Mouse (Mus musculus): ENCODE data around the gene Kcne4.
"Not testable (repeated sequence)": the region's sequence is repeated elsewhere in the genome, so short reads cannot be mapped to it uniquely, and the experiment has no call there.

Kcne4 gene

GRCm38 (mm10) chr1:78816639-78817038 is at the start of gene Kcne4:
Gene Kcne4, plus strand, starts transcription at chr1:78816758.
- DNase-seq, result no peak

DNA sequence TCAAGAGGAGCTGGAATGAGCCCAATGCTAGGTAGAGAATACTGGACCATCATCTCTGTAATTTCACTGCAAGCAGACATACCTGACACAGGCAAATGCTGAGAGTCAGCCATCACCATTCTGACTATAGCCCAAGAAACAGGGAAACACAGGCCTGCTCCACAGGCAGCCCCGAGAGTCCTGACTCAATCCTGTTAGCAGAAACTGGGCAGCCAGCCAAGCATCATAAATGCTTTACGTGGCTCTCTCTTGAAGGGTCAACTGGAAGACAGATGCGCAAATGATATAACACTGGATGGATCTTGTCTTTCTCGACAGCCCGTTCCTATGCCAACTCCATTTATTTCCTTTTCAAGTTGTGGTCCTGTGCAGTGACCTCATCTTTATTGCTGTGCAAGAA is 34.7 kb upstream of the Kcne4 start:
- DNase-seq, result peak in 1 of 2 experiments; percentile 17

- not testable (repeated sequence) for DNase-seq
Observed at GRCm38 (mm10) chr1:78784936-78785335, 31.6 kb upstream of the Kcne4 start.

GRCm38 (mm10) chr1:78789744-78790143 is 26.8 kb upstream of the Kcne4 start:
- peak in 1 of 2 experiments; percentile 48 for DNase-seq

DNA sequence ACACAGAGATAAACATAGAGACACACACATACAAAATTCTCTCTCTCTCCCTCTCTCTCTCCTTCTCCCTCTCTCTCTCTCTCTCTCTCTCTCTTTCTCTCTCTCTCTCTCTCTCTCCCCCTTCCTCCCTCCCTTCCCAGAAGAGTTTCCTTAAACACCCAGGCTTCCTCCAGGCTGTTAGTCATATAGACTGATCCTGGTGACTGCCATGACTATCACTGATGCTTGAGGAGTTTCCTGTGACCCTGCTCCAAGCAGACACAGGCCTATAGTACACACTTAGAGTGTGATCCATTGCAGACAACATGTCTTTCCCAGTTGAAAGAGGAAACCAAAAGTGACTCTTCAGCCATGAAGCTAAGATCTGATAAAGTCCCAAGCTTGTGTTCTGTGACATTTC is 9.1 kb upstream of the Kcne4 start:
- DNase-seq, result no peak

- DNase-seq, result no peak
Observed at GRCm38 (mm10) chr1:78809819-78810218, 6.7 kb upstream of the Kcne4 start.

DNA sequence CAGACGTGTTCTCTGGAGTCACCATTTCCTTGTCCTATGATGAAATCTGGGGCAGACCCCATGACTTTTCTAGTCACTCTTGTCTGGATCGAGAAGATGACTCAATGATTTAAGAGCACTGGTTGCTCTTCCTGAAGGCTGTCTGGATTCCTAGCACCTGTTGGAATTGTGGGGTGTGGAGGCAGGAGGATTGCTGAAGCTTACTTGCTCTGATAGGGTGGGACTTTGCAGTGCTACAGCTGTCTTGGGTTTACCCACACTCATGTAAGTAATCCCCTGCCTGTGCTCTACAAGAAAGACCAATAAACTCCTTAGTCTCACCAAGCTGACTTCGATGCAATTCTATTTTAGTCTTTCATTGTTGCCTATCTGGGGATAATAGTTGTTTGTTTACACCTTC is 5.7 kb upstream of the Kcne4 start:
- no peak for DNase-seq

DNA sequence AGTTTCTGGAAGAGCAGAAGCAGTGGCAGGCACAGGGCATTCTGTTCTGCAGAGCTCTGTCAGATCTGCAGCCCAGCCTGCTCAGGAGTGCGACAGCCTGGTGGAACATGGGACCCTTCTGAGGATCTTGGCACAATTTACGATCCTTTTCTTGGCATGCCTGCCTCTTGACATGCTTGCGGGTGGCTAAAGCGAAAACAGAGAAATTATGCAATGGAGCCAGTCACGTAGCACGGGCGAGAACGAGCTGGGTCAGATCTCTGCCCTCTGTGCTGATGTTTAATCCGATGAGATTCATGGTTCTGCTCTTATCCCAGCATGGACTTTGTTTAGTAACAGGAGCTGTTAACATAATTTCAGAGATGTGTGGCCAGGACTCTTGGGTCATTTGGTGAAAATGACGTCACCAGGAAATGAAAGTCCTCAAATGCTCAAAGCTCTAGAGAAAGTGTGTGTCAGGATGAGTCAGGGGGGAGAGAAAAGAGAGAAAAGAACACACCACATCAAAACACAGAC is 4.5 kb upstream of the Kcne4 start:
- DNase-seq, result no peak

DNA sequence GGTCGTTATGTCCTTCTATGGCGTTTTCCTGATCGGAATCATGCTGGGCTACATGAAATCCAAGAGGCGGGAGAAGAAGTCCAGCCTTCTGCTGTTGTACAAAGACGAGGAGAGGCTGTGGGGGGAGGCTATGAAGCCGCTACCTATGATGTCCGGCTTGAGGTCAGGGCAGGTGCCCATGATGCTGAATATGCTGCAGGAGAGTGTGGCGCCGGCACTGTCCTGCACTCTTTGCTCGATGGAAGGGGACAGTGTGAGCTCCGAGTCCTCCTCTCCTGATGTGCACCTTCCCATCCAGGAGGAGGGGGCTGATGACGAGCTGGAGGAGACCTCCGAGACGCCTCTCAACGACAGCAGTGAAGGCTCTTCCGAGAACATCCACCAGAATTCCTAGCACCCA is 1.2 kb downstream of the Kcne4 start:
- DNase-seq, result no peak

DNA sequence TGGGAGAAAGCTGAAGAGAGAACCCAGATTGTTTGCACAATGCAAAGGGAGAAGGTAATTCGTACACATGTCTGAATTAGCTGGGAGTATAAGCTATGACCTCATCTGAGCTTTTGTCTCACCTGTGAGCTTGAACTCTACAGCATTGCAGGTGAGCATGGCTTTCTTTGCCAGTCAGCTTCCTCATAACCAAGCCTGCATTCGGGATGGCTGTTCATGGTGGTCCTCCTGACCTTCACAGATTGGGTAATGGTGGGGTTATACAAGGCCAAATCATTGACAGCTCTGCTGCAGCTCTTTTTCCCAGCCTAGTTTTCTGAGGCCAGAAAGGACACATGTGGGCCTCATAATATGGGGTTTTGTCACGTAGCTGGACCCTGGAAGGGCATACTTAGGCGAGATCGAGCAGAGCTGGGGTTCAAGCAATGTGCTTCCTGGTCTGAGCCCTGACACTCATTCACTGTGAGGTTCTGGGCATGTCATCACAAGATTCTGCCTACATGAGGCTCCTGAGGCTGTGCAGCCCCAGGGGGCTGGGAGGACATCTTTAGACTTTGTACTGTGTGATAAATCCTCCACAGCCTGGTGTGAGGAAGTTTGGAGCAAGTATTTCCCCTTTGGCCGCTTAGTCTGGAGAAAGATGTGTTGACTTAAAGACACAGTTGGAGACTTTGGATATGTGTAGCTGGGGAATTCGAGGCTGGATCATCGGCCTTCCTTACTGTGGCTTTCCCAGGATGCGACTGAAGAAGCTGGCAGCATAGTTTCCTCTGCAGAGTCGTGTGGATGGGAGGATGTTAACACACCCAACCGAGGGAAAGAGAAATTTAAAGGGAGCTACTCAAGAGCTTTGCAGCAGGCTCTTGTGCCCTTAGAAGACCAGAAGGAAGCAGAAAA is 2.3 kb downstream of the Kcne4 start:
- no peak for DNase-seq

DNA sequence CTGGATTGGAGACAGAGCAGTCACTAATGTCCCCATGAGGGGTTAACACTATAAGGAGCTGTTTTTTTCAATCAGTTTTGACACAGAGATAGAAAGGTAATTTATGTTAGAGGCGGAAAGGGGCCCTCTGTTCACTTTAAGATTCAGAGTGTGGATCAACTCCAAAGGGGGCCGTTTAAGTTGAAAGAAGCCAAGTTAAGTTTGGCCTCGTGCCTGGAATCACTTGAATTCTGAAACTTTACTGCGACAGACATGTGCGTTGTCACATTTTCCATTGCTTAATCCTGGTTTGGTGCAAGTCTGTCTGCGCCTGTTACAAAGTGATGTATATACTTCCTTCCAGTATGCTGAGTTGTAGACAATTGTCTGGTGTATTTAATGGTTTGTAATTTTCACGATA is 3.0 kb downstream of the Kcne4 start:
- no peak for DNase-seq

DNA sequence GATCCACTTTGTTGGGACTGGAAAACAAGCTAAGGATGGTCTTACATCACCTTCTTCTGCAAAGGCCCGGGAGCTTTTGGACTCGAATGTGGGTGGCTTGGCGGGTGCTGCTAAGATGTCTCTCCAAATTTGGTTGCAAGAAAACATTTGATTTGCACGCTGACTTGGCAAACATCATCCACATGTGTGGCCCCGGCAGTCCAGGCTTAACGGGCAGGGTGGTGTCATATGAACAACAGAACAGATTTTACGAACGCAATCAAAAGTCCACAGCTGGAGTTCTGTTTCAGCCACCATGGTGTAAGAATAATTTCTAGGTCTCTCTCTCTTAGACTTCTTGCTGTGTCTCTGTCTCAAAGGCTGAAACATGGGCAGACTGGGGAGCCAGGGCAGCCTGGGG is 3.6 kb downstream of the Kcne4 start:
- DNase-seq, result no peak

DNA sequence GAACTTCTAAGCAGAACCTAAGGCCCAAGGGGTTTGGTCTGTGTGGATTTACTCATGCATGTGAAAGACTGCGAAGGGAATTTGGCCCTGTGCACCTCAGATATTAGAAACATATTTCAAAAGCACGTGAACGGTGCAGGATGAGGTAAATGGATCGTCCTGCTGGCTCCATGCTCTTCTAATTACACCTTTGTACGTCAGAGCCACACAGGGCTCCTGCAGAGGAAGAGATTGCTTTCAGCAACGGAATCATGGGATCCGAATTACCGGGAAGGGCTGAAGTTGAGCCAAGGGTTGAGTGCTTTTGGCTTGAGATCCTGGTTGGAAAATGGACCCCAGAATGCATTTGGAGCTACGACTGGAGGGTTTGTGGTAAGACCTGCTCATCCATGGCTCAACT is 4.6 kb downstream of the Kcne4 start:
- no peak for DNase-seq

DNA sequence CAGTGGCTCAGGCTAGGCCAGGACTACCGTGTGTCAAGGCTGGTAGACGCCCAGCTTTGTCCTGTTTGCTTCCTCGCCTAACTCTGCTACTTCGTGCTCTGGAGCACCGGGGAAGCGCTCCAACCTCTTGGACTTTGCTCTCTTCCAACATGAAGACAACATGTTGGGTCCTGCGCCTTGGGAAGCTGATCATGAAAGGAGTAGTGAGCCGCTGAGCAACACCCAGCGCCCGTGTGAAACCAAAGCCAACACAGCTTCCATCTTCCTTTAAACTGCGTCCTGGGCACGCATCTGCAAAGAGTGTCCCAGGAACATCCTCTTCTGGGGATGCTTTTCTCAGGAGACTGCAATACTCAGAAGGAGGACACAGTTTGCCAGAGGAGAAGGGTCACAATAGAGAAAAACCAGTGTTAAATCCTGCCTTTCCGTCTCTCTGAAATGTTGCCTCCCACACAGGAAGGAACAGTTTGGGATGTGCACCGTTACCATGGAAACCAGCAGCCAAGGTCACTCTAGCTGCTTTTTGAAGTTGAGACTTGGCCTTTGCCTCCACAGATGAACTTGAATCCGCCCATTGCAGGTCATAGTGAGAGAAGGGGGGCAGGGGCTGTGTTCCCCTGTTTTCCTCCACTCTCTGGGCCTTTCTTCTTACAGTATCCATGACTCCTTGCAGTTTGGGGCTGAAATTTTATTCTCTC is 5.3 kb downstream of the Kcne4 start:
- no peak for DNase-seq

DNA sequence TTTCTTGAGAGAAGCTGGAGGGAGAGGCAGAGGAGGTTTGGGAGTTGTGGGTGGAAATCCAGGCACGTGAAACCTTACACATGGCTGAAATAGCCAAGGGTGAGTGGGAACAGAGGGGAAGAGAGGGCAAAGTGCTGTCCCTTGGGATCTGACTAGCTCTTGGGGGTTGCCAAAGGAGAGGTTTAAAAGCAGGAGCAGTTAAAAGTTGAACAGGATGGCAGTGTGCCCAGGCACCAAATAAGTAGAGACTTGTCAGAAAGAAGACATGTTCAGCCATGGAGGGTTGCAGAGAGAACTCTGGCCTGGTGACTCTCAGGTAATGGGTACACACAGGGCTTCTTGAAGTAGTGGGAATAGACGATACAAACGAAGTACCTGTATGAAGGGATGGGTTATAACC is 8.7 kb downstream of the Kcne4 start:
- no peak for DNase-seq

GRCm38 (mm10) chr1:78838468-78838867 is 21.9 kb downstream of the Kcne4 start:
- DNase-seq, result no peak

- no peak for DNase-seq
Observed at GRCm38 (mm10) chr1:78840769-78841168, 24.2 kb downstream of the Kcne4 start.

DNA sequence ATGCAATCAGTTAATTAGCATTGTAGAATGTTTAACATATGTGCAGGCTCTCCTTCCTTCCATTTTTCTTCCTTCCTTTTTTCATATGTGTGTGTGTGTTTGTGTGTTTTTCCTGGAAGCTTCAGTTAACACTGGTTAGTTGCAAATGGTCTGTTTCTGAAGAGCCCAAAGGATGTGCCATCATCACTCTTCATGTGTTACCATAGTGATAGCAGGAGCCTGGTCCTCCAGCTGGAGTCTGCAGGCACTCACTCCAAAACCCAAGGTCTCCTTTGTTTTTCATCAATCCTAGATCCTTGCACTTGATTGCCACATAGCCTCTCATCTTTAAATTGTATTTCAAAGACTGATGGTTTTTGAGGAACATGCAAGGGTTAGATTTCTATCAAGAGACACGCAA is 29.1 kb downstream of the Kcne4 start:
- DNase-seq, result no peak

- peak; percentile 13 to 52 for DNase-seq
Observed at GRCm38 (mm10) chr1:78846471-78846870, 29.9 kb downstream of the Kcne4 start.

GRCm38 (mm10) chr1:78852408-78853093 is 36.0 kb downstream of the Kcne4 start:
- peak; percentile 5 to 11 for DNase-seq

GRCm38 (mm10) chr1:78853094-78853445 is 36.5 kb downstream of the Kcne4 start:
- no peak for DNase-seq

DNA sequence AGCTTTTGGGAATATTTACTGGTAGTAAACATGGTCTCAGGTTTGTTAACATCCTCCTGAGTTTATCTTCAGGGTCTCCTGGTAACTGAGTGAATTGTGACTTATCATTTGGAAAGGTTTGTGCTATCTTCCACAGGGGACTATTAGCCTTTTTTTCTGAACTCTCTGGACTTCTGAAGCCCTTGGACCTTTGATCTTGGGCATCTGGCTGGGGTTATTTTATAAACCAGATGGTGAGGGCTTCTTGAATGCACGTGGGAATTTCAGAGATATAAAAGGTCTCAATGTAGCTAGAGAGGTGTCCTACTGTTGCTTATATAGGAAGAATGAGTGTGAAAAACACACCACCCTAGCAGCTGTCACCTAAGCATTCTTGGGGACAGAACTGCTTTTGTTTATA is 37.7 kb downstream of the Kcne4 start:
- DNase-seq, result no peak

- DNase-seq, result no peak
Observed at GRCm38 (mm10) chr1:78859573-78859972, 43.0 kb downstream of the Kcne4 start.

All from cerebellum, postnatal 25 days (tissue).